Mouse (Mus musculus): ENCODE results near the gene Vgll1.

Vgll1 gene

GRCm38 (mm10) chrX:57087806-57088205 lies at the start of gene Vgll1:
Gene Vgll1 (plus strand): TSS chrX:57088106.
- DNase-seq (ENCODE audit: low spot score in 2 of 2): no peak

GRCm38 (mm10) chrX:57042774-57043173 lies 45.1 kb upstream of the Vgll1 start, which contains the start of gene Brs3:
Gene Brs3 (plus strand): TSS chrX:57043074.
- DNase-seq (ENCODE audit: low spot score in 2 of 2): no peak

GRCm38 (mm10) chrX:57043869-57044268 lies 44.0 kb upstream of the Vgll1 start:
- DNase-seq (ENCODE audit: low spot score in 2 of 2): no peak

- DNase-seq (ENCODE audit: low spot score in 2 of 2): no peak
These were observed 35.1 kb upstream of the Vgll1 start for GRCm38 (mm10) chrX:57052848-57053173.

GRCm38 (mm10) chrX:57053174-57053992 lies 34.5 kb upstream of the Vgll1 start, which contains the start of gene Htatsf1:
Gene Htatsf1 (plus strand): TSS chrX:57053583.
- DNase-seq (ENCODE audit: low spot score in 2 of 2): peak; percentile 74 to 88

- DNase-seq (ENCODE audit: low spot score in 2 of 2): peak in 1 of 2 experiments; percentile 10
These were observed 33.9 kb upstream of the Vgll1 start for GRCm38 (mm10) chrX:57053993-57054385.

GRCm38 (mm10) chrX:57081496-57081895 lies 6.4 kb upstream of the Vgll1 start:
- no peak for DNase-seq (ENCODE audit: low spot score in 2 of 2)

GRCm38 (mm10) chrX:57103415-57103814 lies 15.5 kb downstream of the Vgll1 start:
- DNase-seq (ENCODE audit: low spot score in 2 of 2): no peak

GRCm38 (mm10) chrX:57106956-57107355 lies 19.1 kb downstream of the Vgll1 start:
- DNase-seq (ENCODE audit: low spot score in 2 of 2): no peak

- DNase-seq (ENCODE audit: low spot score in 2 of 2): no peak
These were observed 30.2 kb downstream of the Vgll1 start for GRCm38 (mm10) chrX:57118143-57118542.

- DNase-seq (ENCODE audit: low spot score in 2 of 2): no peak
These were observed 32.9 kb downstream of the Vgll1 start for GRCm38 (mm10) chrX:57120768-57121167.

GRCm38 (mm10) chrX:57130633-57131032 lies 42.7 kb downstream of the Vgll1 start:
- no peak for DNase-seq (ENCODE audit: low spot score in 2 of 2)

- no peak for DNase-seq (ENCODE audit: low spot score in 2 of 2)
These were observed 49.7 kb downstream of the Vgll1 start for GRCm38 (mm10) chrX:57137627-57138026.

GRCm38 (mm10) chrX:57153520-57153919 lies 65.6 kb downstream of the Vgll1 start:
- DNase-seq (ENCODE audit: low spot score in 2 of 2): no peak

All from spleen, postnatal 4 days (tissue).